Mouse (Mus musculus) central nervous system, embryonic 11.5 days (tissue): Measurements from ENCODE around the gene Vmn2r62. TPM values are rescaled to one million over a fixed set of nuclear protein-coding genes. Genes with fewer than 3 reads are reported as not detected.

Experiments used
- polyA plus RNA-seq: library from polyadenylated mRNA; depleted of rRNA; stranded (reverse); fragments of >200 nt; gene quantifications from 2 replicates; pipeline ENCODE4 v1.2.3, GENCODE M21; 2012; rRNA removed

The Vmn2r62 gene
- not detected in 2 replicates for polyA plus RNA-seq

GRCm38 (mm10) chr7:42793425-42793824 is at the start of gene Vmn2r62:
Gene Vmn2r62, minus strand, starts transcription at chr7:42793525.

GRCm38 (mm10) chr7:42726917-42727316 is 66.4 kb downstream of the Vmn2r62 start, which contains the start of gene Gm17067:
Gene Gm17067, minus strand, starts transcription at chr7:42727017.

Other genes with a start within 250 kb of the Vmn2r62 start
- gene Gm21028, start 214.9 kb downstream of the Vmn2r62 start, polyA plus RNA-seq: not detected in 2 replicates
- 0.50 and 1.2 TPM in 2 replicates for gene Zfp977, start 201.0 kb downstream of the Vmn2r62 start, polyA plus RNA-seq
- 1.9 and 3.3 TPM in 2 replicates for gene Zfp976, start 150.9 kb downstream of the Vmn2r62 start, polyA plus RNA-seq
- gene Zfp975, start 100.8 kb downstream of the Vmn2r62 start, polyA plus RNA-seq: 2.3 and 5.7 TPM in 2 replicates
- not detected in 2 replicates for gene Gm17067, start 66.5 kb downstream of the Vmn2r62 start, polyA plus RNA-seq
- not detected in 2 replicates for gene Gm2381, start 73.7 kb upstream of the Vmn2r62 start, polyA plus RNA-seq
- not detected in 2 replicates for gene Vmn2r63, start 140.3 kb upstream of the Vmn2r62 start, polyA plus RNA-seq
- gene Gm9268, start 225.2 kb upstream of the Vmn2r62 start, polyA plus RNA-seq: not detected in 2 replicates